In the genomic region with DNA sequence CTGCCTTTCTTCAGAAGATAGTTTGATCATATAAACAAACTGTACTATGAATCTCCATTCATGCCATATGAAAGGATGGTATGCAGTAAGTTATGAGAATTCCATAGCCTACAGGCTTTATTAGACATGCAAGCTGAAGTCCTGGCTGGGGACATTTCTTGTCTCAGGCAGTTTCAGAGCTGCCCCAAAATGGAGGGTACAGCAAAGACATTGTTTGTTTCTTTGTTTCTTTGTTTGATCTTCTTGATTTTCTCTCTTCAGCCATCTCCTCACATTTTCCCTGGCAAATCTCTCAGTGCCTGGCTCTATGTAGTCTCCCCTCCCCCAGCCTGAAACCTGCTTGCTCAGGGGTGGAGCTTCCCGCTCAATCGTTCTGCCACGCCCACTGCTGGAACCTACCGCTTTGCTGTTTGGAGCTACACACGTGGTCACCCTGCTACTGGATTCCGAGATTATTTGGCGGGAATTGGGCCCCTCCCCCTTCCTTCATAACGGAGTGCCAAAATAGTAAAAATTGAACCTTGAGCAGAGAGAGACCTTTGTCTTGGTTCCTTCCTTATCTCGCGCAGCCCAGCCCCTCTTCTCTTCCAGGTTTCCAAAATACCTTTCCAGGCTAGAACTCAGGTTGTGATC, we compare ENCODE assay signal across 9 mouse cellular contexts. TPM values are rescaled to one million over a fixed set of nuclear protein-coding genes. Genes with fewer than 3 reads are reported as not detected.
A peak's percentile ranks its signal among the peaks of the same experiment; 100 is the strongest.
DNase-seq lines count a peak whose midpoint lies in the region; ATAC-seq and TF ChIP-seq lines count a peak whose summit lies in the region.
"Not testable (repeated sequence)": the region's sequence is repeated elsewhere in the genome, so short reads cannot be mapped to it uniquely, and the experiment has no call there.
"Had no signal": no experiment of that assay in that cellular context is flagged by ENCODE, and none has a peak within 500 bp of the region (broad histone marks: within the 10 kb centered on the region; RNA-seq: fewer than 3 reads in every experiment).

No protein-coding gene starts in this region.

- H3K27ac ChIP-seq in embryonic facial prominence, embryonic 15.5 days (replicated peaks); heart, embryonic 12.5 days (ENCODE audit: poor library complexity, severe bottlenecking); hindbrain, postnatal 0 days; limb, embryonic 11.5 days (replicated peaks; ENCODE audit: low read depth, low read length); lung, embryonic 14.5 days (ENCODE audit: low read depth): not testable (repeated sequence)

- H3K9ac ChIP-seq in embryonic facial prominence, embryonic 15.5 days; heart, embryonic 12.5 days; hindbrain, postnatal 0 days (replicated peaks; ENCODE audit: low read length); limb, embryonic 11.5 days (ENCODE audit: low read length); lung, embryonic 14.5 days: not testable (repeated sequence)

- not testable (repeated sequence) for TF ChIP-seq CTCF in hindbrain, postnatal 0 days (IDR thresholded peaks at IDR 0.05; ENCODE audit: low read depth); lung, embryonic 14.5 days (IDR thresholded peaks at IDR 0.05; ENCODE audit: low read depth)

- 5% methylated on average over 10 of the region's 10 CpGs for WGBS in embryonic facial prominence, embryonic 15.5 days
- 5% methylated on average over 10 of the region's 10 CpGs for WGBS in heart, embryonic 12.5 days
- WGBS in hindbrain, postnatal 0 days, result 3% methylated on average over 10 of the region's 10 CpGs
- 4% methylated on average over 10 of the region's 10 CpGs for WGBS in limb, embryonic 11.5 days
- 4% methylated on average over 10 of the region's 10 CpGs for WGBS in lung, embryonic 14.5 days

- peaks cover 14% of the 10 kb centered on the region for H3K27me3 ChIP-seq in embryonic facial prominence, embryonic 15.5 days
- peaks cover 21% of the 10 kb centered on the region for H3K27me3 ChIP-seq in heart, embryonic 12.5 days (replicated peaks)
- not testable (repeated sequence) for H3K27me3 ChIP-seq in hindbrain, postnatal 0 days (ENCODE audit: insufficient read depth, low read length); limb, embryonic 11.5 days (ENCODE audit: control insufficient read depth, insufficient read depth, low read length)
- peaks cover 12% of the 10 kb centered on the region for H3K27me3 ChIP-seq in lung, embryonic 14.5 days (ENCODE audit: insufficient read depth, low read length)

- H3K9me3 ChIP-seq in embryonic facial prominence, embryonic 15.5 days (replicated peaks); heart, embryonic 12.5 days (replicated peaks); hindbrain, postnatal 0 days (ENCODE audit: low read length); limb, embryonic 11.5 days (ENCODE audit: control insufficient read depth, low read length); lung, embryonic 14.5 days (ENCODE audit: low read depth, low read length): not testable (repeated sequence)

- peak overlapping the region; percentile 28 for H3K4me2 ChIP-seq in embryonic facial prominence, embryonic 15.5 days (replicated peaks)
- H3K4me2 ChIP-seq in heart, embryonic 12.5 days, result peak overlapping the region; percentile 55
- peak overlapping the region; percentile 31; the same call in 1 of the 2 replicates for H3K4me2 ChIP-seq in hindbrain, postnatal 0 days (ENCODE audit: low read depth, low read length)
- H3K4me2 ChIP-seq in limb, embryonic 11.5 days (ENCODE audit: low read depth, severe bottlenecking), result not testable (repeated sequence)
- H3K4me2 ChIP-seq in lung, embryonic 14.5 days, result peak overlapping the region; percentile 44

- ATAC-seq in embryonic facial prominence, embryonic 15.5 days (ENCODE audit: insufficient number of reproducible peaks, low FRiP score, low TSS enrichment, low read depth); heart, embryonic 12.5 days (ENCODE audit: insufficient number of reproducible peaks, low FRiP score); hindbrain, postnatal 0 days; limb, embryonic 11.5 days (ENCODE audit: insufficient number of reproducible peaks, low FRiP score, low TSS enrichment, low read depth); lung, embryonic 14.5 days (ENCODE audit: insufficient read depth): not testable (repeated sequence)

- not testable (repeated sequence) for H3K36me3 ChIP-seq in embryonic facial prominence, embryonic 15.5 days; heart, embryonic 12.5 days; hindbrain, postnatal 0 days (ENCODE audit: insufficient read depth, low read length); limb, embryonic 11.5 days (ENCODE audit: control insufficient read depth, insufficient read depth, low read length); lung, embryonic 14.5 days (ENCODE audit: insufficient read depth)

- peaks cover 12% of the 10 kb centered on the region for H3K4me1 ChIP-seq in embryonic facial prominence, embryonic 15.5 days
- peaks cover 11% of the 10 kb centered on the region; the same call in 1 of the 2 replicates for H3K4me1 ChIP-seq in heart, embryonic 12.5 days (replicated peaks)
- not testable (repeated sequence) for H3K4me1 ChIP-seq in hindbrain, postnatal 0 days (ENCODE audit: insufficient read depth, low read length); limb, embryonic 11.5 days (ENCODE audit: control insufficient read depth, insufficient read depth, low read length); lung, embryonic 14.5 days (ENCODE audit: insufficient read depth)

- not testable (repeated sequence) for H3K4me3 ChIP-seq in embryonic facial prominence, embryonic 15.5 days (replicated peaks); hindbrain, postnatal 0 days (ENCODE audit: low read length); limb, embryonic 11.5 days (ENCODE audit: low read depth, low read length)
- H3K4me3 ChIP-seq in heart, embryonic 12.5 days, result 0 out of 2 replicates have a peak overlapping the region, but pooled peaks have one; percentile 14
- peak overlapping the region; percentile 9; the same call in 1 of the 2 replicates for H3K4me3 ChIP-seq in lung, embryonic 14.5 days (ENCODE audit: low read depth, low read length)

- peak; percentile 57 for DNase-seq in ZHBTc4 (ENCODE audit: low read depth, low spot score)
- not testable (repeated sequence) for DNase-seq in hindbrain, postnatal 0 days (ENCODE audit: low spot score)
- DNase-seq in limb, embryonic 11.5 days (ENCODE audit: low spot score), result peak; percentile 47
- DNase-seq in lung, embryonic 14.5 days, result peak; percentile 52
- peak; percentile 15 for DNase-seq in neural tube, embryonic 10.5 days (ENCODE audit: extremely low spot score, low spot score)
- DNase-seq in urinary bladder, postnatal 14 days (ENCODE audit: low spot score), result peak; percentile 37

RNA-seq across cellular contexts. Expression of gene Fcgr3, which starts 23.6 kb away (rescaled TPM):
- polyA plus RNA-seq in embryonic facial prominence, embryonic 15.5 days (2015; fragmentation: Nextera tagmentation; extraction: Ambion mirVana), result 25.6 and 26.1 TPM in 2 replicates
- 3.8 and 4.5 TPM in 2 replicates for polyA plus RNA-seq in heart, embryonic 12.5 days (2016; fragmentation: Nextera tagmentation; extraction: Ambion mirVana)
- total RNA-seq in hindbrain, postnatal 0 days (2014; rRNA removed), result 15.2 and 15.9 TPM in 2 replicates
- 14.1 and 15.5 TPM in 2 replicates for polyA plus RNA-seq in hindbrain, postnatal 0 days (2015; fragmentation: Nextera tagmentation; extraction: Ambion mirVana)
- 4.0 and 4.7 TPM in 2 replicates for polyA plus RNA-seq in limb, embryonic 11.5 days (2014; fragmentation: Nextera tagmentation; extraction: Ambion mirVana)
- polyA plus RNA-seq in lung, embryonic 14.5 days (2014; fragmentation: Nextera tagmentation; extraction: Ambion mirVana), result 10.8 and 14.3 TPM in 2 replicates

RNA-seq across cellular contexts. Expression of gene Cfap126, which starts 25.4 kb away (rescaled TPM):
- polyA plus RNA-seq in embryonic facial prominence, embryonic 15.5 days (2015; fragmentation: Nextera tagmentation; extraction: Ambion mirVana), result 14.2 and 28.6 TPM in 2 replicates
- 2.9 and 3.5 TPM in 2 replicates for polyA plus RNA-seq in heart, embryonic 12.5 days (2016; fragmentation: Nextera tagmentation; extraction: Ambion mirVana)
- 2.7 and 6.7 TPM in 2 replicates for total RNA-seq in hindbrain, postnatal 0 days (2014; rRNA removed)
- 12.2 and 15.3 TPM in 2 replicates for polyA plus RNA-seq in hindbrain, postnatal 0 days (2015; fragmentation: Nextera tagmentation; extraction: Ambion mirVana)
- polyA plus RNA-seq in limb, embryonic 11.5 days (2014; fragmentation: Nextera tagmentation; extraction: Ambion mirVana), result 0.96 and 1.7 TPM in 2 replicates
- 2.0 and 2.2 TPM in 2 replicates for polyA plus RNA-seq in lung, embryonic 14.5 days (2014; fragmentation: Nextera tagmentation; extraction: Ambion mirVana)
- total RNA-seq: ES-E14 had no signal
